Mouse (Mus musculus) monocyte, adult 2 months (primary cell): ENCODE results near the gene Vps13d.

Source experiments
- DNase-seq, 2 experiments: peaks; one replicate each; pipeline ENCODE4 v3.0.0; 2022; ENCODE audit warnings: low spot score in 2 of 2, low read depth in 1 of 2

The Vps13d gene

GRCm38 (mm10) chr4:144950327-144950711 is 244.5 kb downstream of the Vps13d start:
- DNase-seq, result no peak

- DNase-seq, result no peak
These were observed 245.1 kb downstream of the Vps13d start for GRCm38 (mm10) chr4:144949441-144950326.

DNA sequence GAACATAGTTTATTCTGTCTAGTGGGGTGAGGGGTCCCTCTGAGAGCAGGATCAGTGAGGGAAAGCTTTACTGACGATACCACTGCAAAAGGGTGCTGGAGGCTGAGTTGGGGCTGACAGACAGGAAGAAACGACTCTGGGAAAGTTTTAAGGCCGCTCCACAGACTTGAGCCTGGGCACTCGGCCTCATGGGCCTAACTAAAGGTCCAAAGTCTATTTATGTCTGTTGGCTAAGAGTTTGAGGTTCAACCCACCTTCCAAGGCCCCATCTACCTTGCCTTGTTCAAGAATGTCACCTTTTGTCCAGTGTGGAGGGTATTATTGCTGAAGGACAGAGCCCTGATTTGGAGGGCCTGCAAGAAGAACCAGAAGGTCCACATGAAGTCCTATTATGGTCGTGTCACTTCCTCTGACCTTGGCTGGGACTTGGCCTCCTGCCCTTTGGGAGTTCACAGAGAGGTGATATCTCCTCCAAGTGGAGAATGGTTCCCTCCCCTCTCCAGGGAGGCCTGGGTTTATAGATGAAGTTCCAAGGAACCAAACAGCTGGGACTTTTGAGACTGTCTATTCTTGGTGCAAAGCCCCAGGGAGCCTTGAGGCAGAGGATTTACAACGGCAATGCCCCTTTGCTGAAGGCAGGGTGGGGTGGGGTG is 246.9 kb downstream of the Vps13d start:
- DNase-seq, result no peak

GRCm38 (mm10) chr4:144943273-144943672 is 251.5 kb downstream of the Vps13d start:
- DNase-seq, result no peak

DNA sequence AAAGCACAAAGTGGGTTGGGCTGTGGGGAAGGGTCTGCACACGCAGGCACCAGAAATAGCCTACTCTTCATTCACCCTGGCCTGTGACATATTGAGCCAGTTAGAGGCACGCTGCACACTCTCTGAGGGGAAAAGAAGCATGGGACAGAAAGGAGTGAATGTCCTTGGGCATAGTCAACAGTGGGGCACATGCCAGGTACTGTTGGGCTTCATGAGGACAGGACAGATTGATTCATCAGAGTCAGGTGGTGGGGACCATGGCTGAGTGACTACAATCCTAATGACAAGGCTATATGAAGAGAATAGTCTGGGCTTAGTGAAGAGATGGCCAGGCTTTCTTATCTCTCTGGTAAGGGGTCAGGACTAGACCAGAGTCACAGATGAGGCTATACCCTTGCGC is 252.4 kb downstream of the Vps13d start:
- no peak for DNase-seq

DNA sequence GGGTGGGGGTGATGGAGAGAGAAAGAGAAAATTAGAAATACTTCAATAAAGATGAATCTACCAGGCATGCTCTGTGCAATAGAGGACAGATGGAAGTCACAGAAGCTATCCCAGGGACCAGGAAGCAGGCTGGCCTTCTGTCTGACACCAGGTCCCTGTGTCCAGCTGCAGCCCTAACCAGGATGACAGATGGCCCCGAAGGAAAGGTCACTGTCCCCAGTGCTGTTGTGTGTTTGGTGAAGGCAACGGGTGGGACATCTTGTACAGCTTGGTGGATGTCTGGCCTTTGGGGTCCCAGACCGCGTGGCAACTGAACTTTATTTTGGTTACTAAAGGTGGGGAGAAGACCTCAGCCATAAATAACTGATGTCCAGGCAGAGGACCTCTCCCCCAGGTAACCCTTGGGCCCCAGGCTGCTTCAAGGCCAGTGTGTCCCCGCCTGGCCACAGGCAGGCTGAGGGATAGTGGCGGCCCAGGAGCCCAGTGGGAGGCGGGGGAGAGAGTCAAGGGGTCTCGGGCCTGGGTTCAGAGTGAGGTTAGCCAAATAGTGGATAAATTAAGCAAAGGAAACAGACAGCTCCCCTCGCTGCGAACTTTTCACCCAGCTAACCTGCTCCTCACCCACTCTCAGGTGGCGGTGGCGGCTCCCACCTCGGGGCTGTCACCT is 253.9 kb downstream of the Vps13d start:
- DNase-seq, result no peak

DNA sequence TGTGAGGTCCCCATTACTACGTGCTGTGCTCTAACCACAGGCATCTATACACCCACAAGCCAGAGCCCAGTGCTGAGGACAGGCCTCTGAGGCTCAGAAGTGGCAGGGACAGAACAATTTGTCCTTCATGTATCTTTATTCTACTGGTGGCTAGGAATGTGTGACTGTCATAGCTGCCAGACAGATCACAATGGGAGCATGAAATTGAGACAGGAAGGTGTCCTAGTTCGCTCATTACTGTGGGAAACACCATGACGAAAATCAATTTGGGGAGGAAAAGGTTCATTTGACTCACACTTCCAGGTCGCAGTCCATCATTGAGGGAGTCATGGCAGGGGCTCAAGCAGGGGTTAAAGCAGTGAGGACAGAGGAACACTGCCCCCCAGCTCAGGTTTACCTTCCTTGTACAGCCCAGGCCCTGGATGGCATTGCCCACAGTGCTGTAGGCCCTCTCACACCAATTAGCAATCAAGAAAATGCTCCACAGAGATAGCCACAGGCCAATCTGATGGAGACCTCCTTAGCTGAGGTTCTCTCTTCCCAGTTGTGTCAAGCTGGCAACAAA is 254.9 kb downstream of the Vps13d start:
- DNase-seq, result no peak

DNA sequence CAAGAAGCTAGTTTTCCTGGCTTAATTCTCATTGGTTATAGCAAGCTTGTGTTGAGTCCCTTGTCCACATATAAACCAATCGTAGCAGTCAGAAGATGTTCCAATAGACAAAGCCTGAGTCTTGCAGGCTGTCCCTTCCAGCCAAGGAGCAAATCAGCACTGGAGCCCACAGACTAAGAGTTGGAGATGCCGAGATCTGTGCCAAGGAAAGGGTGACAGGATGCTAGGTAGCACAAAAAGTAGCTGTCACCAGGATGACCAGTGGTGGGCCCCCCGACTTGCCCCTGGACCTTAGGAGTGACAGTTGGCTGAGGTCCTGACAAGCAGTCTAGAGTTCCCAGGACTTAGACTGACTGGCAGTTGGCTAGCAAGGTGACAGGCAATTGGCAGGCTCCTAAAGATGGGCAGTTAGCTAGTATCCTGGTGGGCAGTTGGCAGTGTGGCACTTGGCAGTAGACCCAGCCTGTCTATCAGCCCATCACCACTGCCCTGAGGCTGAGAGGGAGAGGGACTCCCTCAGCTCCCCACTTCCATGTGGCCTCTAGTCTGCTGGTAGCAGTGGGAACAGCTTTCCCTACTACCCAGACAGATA is 258.1 kb downstream of the Vps13d start:
- DNase-seq, result no peak

- DNase-seq, result no peak
These were observed 260.3 kb downstream of the Vps13d start for GRCm38 (mm10) chr4:144934501-144934900.

DNA sequence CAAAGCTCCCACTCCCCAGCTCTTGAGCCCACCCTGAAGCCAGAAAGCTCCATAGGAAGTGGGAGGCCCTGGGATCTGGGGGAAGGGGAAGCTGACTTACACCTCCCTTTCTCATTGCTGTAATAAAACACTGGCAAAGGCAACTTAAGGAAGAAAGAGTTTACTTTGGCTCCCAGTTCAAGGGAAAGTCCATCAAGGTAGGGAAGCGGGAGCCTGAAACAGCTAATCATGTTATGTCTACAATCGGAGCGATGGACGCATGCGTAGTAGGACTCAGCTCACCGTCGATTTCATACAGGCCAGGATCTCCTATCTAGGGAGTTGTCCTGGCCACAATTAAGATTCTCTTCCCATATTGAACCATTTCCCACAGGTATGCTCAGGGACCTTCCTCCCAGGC is 263.6 kb downstream of the Vps13d start:
- no peak for DNase-seq

GRCm38 (mm10) chr4:144930366-144930765 is 264.4 kb downstream of the Vps13d start:
- no peak for DNase-seq

GRCm38 (mm10) chr4:144929811-144930221 is 265.0 kb downstream of the Vps13d start:
- DNase-seq, result no peak

DNA sequence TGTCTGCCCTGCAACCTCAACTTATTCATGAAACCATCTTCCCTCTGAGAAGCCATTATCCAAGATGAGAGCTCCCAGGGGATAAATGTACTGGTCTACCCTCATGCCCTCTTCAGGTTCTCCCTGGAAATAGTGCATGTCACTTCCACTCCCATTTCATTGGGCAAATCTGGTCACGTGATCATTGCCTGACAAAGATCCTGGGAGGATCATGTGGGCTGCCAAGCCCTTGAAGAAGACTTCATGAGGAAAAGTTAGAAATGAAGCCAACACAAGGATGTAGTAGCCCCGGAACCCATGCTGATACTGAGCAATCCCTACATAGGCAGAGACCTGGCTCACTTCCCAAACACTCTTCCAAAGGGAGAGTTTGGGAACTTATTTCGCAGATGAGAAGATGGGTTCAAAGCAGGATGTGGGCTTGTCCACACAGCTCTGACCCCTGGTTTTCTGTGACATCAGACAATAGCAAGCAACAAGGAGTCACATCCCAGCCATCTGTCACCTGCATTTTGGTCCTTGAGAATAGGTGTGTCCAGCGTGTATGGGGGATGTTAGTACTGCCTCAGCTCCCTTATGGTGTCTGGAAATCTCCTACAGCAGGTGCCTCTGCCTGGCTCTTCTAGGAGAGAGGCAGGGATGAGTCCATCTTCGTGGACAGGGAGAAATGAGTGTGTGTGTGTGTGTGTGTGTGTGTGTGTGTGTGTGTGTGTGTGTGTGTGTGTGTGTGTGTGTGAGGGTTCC is 265.9 kb downstream of the Vps13d start:
- no peak for DNase-seq
